Mouse (Mus musculus) liver, adult 2 months (tissue): ENCODE data around the gene Tspo.

Source experiments
- CTCF ChIP-seq: fragments of 200-500 bp; IDR thresholded peaks from 2 replicates; pipeline ENCODE4 v1.5.1; 2011; ENCODE audit warnings: low read depth, low read length, control low read depth
- POLR2A ChIP-seq: fragments of 200-500 bp; IDR thresholded peaks from 2 replicates; pipeline ENCODE4 v1.6.1; 2011; ENCODE audit warnings: low read length, control low read depth; ENCODE audit not compliant: insufficient read depth; ENCODE audit errors: extremely low read depth

DNA sequence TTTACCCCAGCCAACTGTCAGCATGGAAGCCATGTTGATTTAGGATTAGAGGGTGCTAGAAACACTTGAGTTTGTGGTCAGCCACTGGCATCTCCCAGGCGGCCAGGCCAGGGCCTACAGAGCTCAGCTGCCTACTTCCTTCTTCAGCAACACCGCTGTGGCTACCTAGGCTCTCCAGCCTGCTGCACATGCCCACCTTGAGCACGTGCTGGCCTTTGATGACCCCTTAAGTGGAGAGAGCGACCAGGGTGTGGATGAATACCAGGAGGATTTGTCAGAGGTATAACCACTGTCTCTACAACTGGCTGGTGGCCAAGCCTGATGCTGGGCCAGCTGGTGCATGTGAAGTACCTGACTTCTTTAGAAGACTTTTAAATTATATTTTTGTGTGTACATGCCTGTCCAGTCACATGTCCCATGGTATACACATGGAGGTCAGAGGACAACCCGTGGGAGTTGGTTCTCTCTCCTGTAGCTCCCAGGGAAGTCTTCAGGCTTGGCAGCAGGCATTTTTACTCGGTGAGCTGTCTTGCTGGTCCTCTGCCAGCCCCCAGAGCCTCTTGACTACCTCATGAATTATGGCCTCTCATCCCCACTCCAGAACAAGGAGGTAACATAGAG, 11.4 kb downstream of the Tspo start:
- TF ChIP-seq CTCF (no peak), POLR2A (no peak)
